Mouse (Mus musculus) right cerebral cortex, postnatal 14 days (tissue): ENCODE measurements around the gene Anapc16.
"Not testable (repeated sequence)": the region's sequence is repeated elsewhere in the genome, so short reads cannot be mapped to it uniquely, and the experiment has no call there.

Experiments
- DNase-seq: peaks from one replicate; pipeline ENCODE4 v3.0.0; 2022

Gene Anapc16

GRCm38 (mm10) chr10:60002673-60003212 is at the start of gene Anapc16, which contains the start of gene Ascc1:
Anapc16 (minus strand) TSS chr10:60003135.
Ascc1 (plus strand) TSS chr10:60002805.
- DNase-seq, result peak; percentile 96

- DNase-seq, result no peak
Measured at GRCm38 (mm10) chr10:60050581-60050980, 47.6 kb upstream of the Anapc16 start.

GRCm38 (mm10) chr10:60046696-60047095 is 43.8 kb upstream of the Anapc16 start:
- no peak for DNase-seq

DNA sequence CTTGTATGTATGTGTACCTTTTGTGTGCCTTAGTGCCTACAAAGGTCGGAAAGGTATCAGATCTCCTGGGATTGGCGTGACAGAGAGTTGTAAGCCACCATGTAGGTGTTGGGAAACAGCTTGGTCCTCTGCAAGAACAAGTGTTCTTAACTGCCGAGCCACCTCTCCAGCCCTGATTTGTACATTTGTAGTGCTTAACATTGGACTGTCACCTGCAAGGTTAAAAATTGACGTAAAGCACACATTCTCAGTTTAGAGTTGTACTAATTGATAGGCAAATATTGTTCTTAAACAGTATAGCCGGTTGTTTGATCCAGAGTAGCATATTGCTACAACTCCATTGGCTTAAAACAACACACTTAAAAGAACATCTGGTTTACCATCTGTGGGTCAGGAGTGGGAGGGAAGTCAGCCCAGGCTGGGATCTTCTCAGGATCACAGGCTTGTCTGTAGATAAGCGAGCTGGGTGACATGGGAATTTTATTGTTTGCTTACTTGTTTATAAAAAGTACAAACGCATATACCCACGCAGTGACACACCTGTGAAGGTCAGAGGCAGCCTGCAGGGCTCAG is 39.5 kb upstream of the Anapc16 start:
- DNase-seq, result no peak

- no peak for DNase-seq
Measured at GRCm38 (mm10) chr10:60035744-60036143, 32.8 kb upstream of the Anapc16 start.

- no peak for DNase-seq
Measured at GRCm38 (mm10) chr10:60034621-60035020, 31.7 kb upstream of the Anapc16 start.

DNA sequence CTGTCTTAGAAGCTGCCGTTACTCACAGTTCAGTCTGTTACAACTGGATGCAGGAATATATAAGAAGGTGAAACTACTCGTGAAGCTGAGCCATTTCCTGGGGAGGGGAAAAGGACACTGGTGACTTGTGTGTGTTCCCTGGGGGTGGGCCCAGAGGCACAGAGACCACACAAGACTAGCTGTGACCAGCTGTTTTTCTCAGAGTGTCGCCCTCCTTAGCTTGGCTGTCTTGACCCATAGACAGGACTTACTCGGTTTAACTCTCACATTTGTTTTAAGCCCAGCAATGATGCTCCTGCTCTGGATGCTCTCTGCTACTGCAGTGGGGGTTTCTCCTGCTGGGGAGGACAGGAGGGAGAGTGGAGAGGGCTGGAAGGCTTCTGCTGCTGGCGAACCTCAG is 30.1 kb upstream of the Anapc16 start:
- no peak for DNase-seq

DNA sequence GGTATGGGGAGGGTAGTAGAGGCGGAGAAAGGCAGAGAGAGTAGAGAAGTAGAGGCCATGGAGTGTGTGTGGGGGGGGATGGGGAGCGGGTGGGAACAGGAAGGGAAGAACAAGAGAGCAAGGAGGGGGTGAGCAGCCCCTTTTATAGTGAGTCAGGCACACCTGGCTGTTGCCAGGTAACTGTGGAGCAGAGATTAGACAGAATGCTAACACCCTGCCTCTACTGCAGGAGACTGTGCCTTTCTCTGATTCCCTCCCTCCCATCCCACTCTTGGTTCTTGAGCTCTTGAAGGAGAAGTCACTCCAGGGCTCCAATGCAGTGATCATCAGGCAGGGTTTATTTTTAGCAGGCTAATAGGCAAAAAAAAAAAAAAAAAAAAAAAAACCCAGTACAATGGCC is 29.7 kb upstream of the Anapc16 start:
- DNase-seq, result no peak

DNA sequence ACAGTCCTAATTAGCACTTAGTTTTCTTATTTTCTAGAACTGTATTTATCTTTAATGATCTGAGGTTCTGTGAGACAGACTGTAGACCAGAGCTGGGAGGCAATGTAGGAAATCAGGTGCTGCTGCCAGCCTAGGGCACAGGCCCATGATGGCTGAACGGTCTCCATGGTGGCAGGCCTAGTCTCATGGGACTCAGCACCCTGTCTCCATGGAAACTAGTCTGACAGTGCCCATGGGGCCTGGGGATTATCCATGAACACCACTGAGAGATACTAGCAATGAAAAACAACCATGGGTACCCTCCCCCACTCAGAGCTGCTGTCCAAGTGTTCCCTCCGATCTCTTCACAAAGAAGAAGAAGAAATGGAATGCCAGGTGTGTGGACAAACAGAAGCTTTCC is 29.1 kb upstream of the Anapc16 start:
- no peak for DNase-seq

- no peak for DNase-seq
Measured at GRCm38 (mm10) chr10:60031562-60031961, 28.6 kb upstream of the Anapc16 start.

DNA sequence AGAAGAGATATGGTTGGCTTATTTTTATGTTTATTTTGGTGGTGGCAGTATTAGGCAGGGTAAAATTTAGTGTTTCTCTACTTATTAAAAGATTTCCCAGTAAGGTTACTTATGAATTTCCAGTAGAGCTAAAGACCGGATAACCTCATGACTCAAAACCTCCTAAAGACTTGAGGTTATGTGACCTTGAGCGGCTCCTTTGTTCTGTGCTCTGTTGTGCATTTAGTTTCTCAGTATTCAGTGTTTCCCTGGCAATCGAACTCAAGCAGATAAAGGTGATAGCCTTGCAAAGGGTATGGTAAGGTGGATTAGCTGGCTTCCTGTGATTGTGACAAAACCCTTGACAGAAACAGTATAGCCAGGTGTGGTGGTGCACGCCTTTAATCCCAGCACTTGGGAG is 26.5 kb upstream of the Anapc16 start:
- DNase-seq, result no peak

- no peak for DNase-seq
Measured at GRCm38 (mm10) chr10:60028979-60029378, 26.0 kb upstream of the Anapc16 start.

DNA sequence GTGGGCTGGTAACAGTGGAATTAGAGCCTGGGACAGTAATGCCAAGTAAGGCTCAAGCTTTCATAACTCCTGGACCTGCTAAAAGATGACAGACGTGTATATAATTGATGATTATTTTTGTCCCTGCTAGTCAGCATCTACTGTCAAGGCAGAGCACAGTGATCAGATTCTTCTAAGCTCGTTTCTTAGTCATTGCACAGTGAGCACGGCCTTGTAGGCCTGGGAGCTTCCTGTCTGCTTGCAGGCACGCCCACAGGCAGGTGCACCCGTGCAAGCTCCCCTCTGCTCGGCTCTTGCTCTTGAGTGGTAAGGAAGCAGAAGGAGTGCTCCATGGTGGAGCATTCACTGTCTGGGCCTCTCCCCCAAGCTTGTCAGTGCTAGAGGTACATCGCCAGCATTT is 25.2 kb upstream of the Anapc16 start:
- DNase-seq, result no peak

- no peak for DNase-seq
Measured at GRCm38 (mm10) chr10:60027619-60028084, 24.7 kb upstream of the Anapc16 start.

GRCm38 (mm10) chr10:60026759-60027395 is 23.9 kb upstream of the Anapc16 start:
- no peak for DNase-seq

DNA sequence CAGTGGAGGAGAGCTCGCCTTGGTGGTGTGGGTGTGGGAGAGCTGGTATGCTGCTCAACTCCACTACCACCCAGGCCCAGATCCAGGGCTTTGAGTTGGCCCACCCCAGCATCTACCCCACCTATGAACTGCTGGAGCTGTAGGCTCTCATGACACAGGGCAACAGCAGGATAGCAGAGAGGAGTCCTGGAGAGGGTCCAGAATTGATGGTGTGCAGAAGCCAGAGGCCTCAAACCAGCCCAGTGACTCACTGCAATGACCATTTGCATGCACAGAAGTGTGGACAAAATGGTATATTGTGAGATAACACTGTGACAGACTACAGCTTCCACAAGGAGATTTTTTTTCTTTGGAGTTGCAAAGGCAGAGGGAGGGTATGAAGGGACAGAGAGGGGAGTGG is 20.8 kb upstream of the Anapc16 start:
- no peak for DNase-seq

- no peak for DNase-seq
Measured at GRCm38 (mm10) chr10:60019299-60019698, 16.4 kb upstream of the Anapc16 start.

DNA sequence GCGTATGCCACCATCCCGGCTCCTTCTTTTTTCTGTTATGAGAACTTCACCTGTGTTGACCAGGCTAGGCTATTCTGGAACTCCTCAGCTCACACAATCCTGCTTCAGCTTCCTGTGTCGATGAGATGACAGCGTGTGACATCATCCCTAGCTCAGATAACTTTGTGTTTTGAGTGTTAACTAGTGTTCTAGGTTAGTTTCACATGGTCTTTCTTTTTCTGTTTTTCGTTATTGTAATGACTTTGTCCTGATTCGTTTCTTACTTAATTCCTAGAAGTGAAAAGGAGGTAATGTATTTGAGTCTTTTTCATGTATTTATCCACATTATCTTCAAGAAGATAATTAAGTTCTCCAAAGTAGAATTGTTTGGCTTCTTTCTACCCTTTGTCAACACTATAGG is 13.3 kb upstream of the Anapc16 start:
- no peak for DNase-seq

GRCm38 (mm10) chr10:60009115-60009514 is 6.2 kb upstream of the Anapc16 start:
- DNase-seq, result no peak

DNA sequence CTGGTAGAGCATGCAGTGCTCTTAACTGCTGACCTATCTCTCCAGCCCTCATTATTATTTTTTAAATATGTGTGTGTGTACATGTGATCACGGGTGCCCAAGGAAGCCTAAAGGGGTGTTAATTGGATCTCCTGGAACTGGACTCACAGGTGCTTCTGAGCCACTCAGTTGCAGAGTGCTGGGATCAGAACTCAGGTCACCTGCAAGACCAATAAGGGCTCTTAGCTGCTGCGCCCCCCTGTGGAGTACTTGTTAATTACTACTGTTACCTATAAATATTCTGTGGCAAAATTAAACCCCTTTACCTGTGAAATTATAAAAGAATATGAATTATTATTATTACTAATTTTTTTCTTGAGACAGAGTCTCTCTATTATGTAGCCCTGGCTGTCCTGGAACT is 2.3 kb upstream of the Anapc16 start:
- DNase-seq, result no peak

GRCm38 (mm10) chr10:60003847-60004246 is 912 bp upstream of the Anapc16 start:
- DNase-seq, result no peak

DNA sequence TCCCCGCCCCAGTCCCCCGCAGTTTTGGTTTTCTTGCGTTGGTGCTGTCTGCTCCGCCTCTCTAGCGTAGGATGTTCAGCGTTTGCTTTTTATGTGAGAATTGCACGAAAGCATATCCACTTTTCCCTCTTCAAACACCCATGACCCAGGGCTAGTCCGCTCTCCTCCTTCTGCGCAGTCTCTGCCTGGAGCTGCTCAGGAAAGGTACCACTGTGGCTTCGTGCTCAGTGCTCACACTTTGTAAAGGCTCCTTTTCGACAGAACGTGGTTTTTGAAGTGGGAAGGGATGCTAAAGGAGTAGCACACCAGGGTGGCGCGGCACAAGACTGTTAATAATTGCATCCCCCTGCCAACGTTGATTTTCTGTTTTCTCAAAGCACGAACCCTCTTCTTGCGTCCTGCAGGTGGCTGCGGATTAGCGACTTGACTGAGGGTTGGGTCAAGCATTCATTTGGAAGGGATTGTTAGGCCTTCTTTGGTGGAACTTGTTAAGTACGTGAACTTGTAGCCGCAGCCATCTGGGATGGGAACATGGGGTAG is 348 bp upstream of the Anapc16 start:
- no peak for DNase-seq

DNA sequence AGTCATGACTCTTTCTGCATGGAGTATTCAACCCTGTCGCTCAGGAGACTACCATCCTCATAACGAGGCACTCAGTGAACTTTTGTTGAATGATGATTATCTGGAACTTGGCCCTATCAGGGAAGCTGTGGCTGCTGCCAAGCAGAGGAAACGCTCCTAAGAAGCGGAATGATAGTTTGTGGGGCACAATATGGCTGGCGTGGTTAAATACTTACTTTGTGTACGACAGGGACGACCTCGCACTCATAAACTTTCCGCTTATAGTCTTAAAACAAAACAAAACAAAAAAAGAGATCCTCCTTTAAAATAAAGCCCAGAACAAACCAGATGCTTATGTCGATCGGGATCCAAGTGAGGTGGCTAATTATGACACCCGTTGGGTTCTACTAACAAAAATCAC is 732 bp downstream of the Anapc16 start:
- DNase-seq, result no peak

GRCm38 (mm10) chr10:60001663-60002062 is 1.3 kb downstream of the Anapc16 start:
- not testable (repeated sequence) for DNase-seq
